Mouse (Mus musculus) pancreas, adult 10 weeks (tissue): Measurements from ENCODE around the gene Tbc1d12. TPM values are rescaled to one million over a fixed set of nuclear protein-coding genes. Genes with fewer than 3 reads are reported as not detected.

Experiments
- polyA plus RNA-seq: library from polyadenylated mRNA; stranded (reverse); fragments of 350-450 nt; fragmentation: Illumina TruSeq; extraction: RNeasy Lipid Tissue Mini Kit (QIAGEN cat#74804); gene quantifications from one replicate; pipeline ENCODE4 v1.2.3, GENCODE M21; 2015; ENCODE audit warnings: low read depth, low replicate concordance; ENCODE audit not compliant: insufficient read depth

Gene Tbc1d12
- polyA plus RNA-seq, result 1.2 TPM

GRCm38 (mm10) chr19:38836438-38837170 lies at the start of gene Tbc1d12:
Tbc1d12 (plus strand) TSS chr19:38836579.

DNA sequence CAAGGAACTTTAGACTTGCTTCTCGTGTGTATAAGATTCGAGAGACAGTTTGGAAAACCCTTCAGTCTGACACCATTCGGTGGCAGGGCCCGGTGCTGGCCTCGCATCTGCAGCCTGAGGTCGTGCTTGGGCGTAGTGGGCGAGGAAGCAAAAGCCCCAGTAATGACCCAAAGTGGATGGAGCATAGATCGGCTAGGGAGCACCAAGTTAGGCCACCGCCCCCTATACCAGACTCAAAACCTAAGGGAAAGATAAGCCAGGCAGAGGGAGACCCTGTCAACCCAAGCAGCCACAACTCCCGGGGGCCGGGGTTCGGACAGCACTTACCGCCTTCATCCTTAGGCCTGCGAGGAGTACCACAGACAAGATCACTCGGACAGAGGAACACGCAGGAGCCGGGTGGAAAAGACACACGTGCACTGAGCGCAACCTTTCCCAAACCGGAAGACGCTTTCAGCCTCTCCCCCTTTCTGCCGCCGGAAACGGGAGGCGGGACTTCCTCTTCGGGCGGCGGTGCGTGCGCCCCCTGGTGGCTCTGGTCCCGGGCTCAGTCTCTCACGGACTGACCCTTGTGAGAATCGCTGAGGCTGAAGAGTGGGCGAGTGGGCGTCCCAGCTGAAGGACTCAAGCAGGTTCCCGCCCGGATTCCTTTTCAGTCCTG lies 17.5 kb upstream of the Tbc1d12 start, which contains the start of gene Noc3l:
Noc3l (minus strand) TSS at position 472 of the 661 bp plus-strand sequence.

GRCm38 (mm10) chr19:38930788-38931565 lies 94.6 kb downstream of the Tbc1d12 start, which contains the start of gene Hells:
Hells (plus strand) TSS chr19:38930915.

Other genes with a start within 250 kb of the Tbc1d12 start
- 3.3 TPM for gene Noc3l, start 17.3 kb upstream of the Tbc1d12 start, polyA plus RNA-seq
- 0.31 TPM for gene Hells, start 94.3 kb downstream of the Tbc1d12 start, polyA plus RNA-seq
- 0.41 TPM for gene Cyp2c55, start 170.4 kb downstream of the Tbc1d12 start, polyA plus RNA-seq
- gene Cyp2c65, start 224.4 kb downstream of the Tbc1d12 start, polyA plus RNA-seq, result not detected